Mouse (Mus musculus) hindbrain, embryonic 11.5 days (tissue): ENCODE measurements around the gene Gbx2. TPM values are rescaled to one million over a fixed set of nuclear protein-coding genes. Genes with fewer than 3 reads are reported as not detected.

Experiments used
- ATAC-seq: fragments of 200-750 bp; cut with Nextera tagmentation; 2 replicates; pipeline ENCODE4 v1.8.0; 2017; ENCODE audit warnings: mild to moderate bottlenecking, moderate TSS enrichment, moderate library complexity; ENCODE audit not compliant: low FRiP score
- DNase-seq: peaks from one replicate; pipeline ENCODE4 v3.0.0-alpha.2; 2015; ENCODE audit warnings: low spot score
- H3K27ac ChIP-seq: fragments of 300-500 bp; sonication (generic); 2 replicates; pipeline ENCODE4 v1.5.1; 2014; ENCODE audit warnings: mild to moderate bottlenecking, low read depth, low read length
- H3K27me3 ChIP-seq: fragments of 300-500 bp; sonication (generic); 2 replicates; pipeline ENCODE4 v1.6.1; 2014; ENCODE audit warnings: mild to moderate bottlenecking, low read length, moderate library complexity, mixed read lengths; ENCODE audit not compliant: control insufficient read depth, insufficient read depth
- H3K36me3 ChIP-seq: fragments of 300-500 bp; sonication (generic); 2 replicates; pipeline ENCODE4 v1.6.1; 2014; ENCODE audit warnings: mild to moderate bottlenecking, low read length, moderate library complexity, mixed read lengths; ENCODE audit not compliant: control insufficient read depth, insufficient read depth
- H3K4me1 ChIP-seq: fragments of 300-500 bp; sonication (generic); replicated peaks from 2 replicates; pipeline ENCODE4 v1.6.1; 2014; ENCODE audit warnings: low read length, mixed read lengths; ENCODE audit not compliant: control insufficient read depth, insufficient read depth
- H3K4me2 ChIP-seq: fragments of 300-500 bp; sonication (generic); replicated peaks from 2 replicates; pipeline ENCODE4 v1.6.1; 2014; ENCODE audit warnings: mild to moderate bottlenecking, low read depth, low read length
- H3K4me3 ChIP-seq: fragments of 300-500 bp; sonication (generic); 2 replicates; pipeline ENCODE4 v1.5.1; 2014; ENCODE audit warnings: low read depth, low read length
- H3K9ac ChIP-seq: fragments of 300-500 bp; sonication (generic); 2 replicates; pipeline ENCODE4 v1.6.1; 2014; ENCODE audit warnings: low read depth, low read length
- H3K9me3 ChIP-seq: fragments of 300-500 bp; sonication (generic); 2 replicates; pipeline ENCODE4 v1.6.1; 2016; ENCODE audit warnings: low read length; ENCODE audit not compliant: control insufficient read depth
- WGBS: fragments of 180-500 bp; shearing (Covaris S2); extraction: QIAGEN DNeasy Blood & Tissue Kit; methylation state at CpG from one replicate; pipeline ENCODE4 v1.1.7; 2014; 5-methylcytosine and 5-hydroxymethylcytosine counted together
- polyA plus RNA-seq: library from polyadenylated mRNA; unstranded; fragments of >200 nt; fragmentation: Nextera tagmentation; extraction: Ambion mirVana; gene quantifications from 2 replicates; pipeline ENCODE4 v1.2.1, GENCODE M21; 2014

Gbx2 gene
- polyA plus RNA-seq, 1 experiment from 2014 or later: 30.0 TPM

GRCm38 (mm10) chr1:89940961-89941524, 10.1 kb upstream of the Gbx2 start:
- no peaks in the 10 kb centered on the region for H3K36me3 ChIP-seq
- DNase-seq: peak; percentile 48
- H3K4me3 ChIP-seq: 0 out of 2 replicates have a peak overlapping the region, but pooled peaks have one; percentile 34
- peaks cover 3% of the 10 kb centered on the region for H3K4me1 ChIP-seq
- H3K27me3 ChIP-seq: peaks cover 48% of the 10 kb centered on the region
- H3K9ac ChIP-seq: no peak overlapping the region
- no peak for ATAC-seq
- WGBS: 9% methylated on average over 15 of the region's 15 CpGs
- no peak overlapping the region; the same call in 1 of the 2 replicates for H3K27ac ChIP-seq
- H3K4me2 ChIP-seq: peak overlapping the region; percentile 92; the same call in 1 of the 2 replicates
- H3K9me3 ChIP-seq: no peaks in the 10 kb centered on the region

- ATAC-seq (no peak; the same call in 1 of the 2 replicates), DNase-seq (peak; percentile 93)
- H3K4me2 ChIP-seq: 0 out of 2 replicates have a peak overlapping the region, but pooled peaks have one; percentile 8
- H3K9ac ChIP-seq: no peak overlapping the region
- no peaks in the 10 kb centered on the region for H3K9me3 ChIP-seq
- H3K4me3 ChIP-seq: no peak overlapping the region
- H3K27ac ChIP-seq: no peak overlapping the region
- peaks cover 50% of the 10 kb centered on the region for H3K27me3 ChIP-seq
- no peaks in the 10 kb centered on the region for H3K36me3 ChIP-seq
- 4% methylated on average over 31 of the region's 34 CpGs for WGBS
- peaks cover 9% of the 10 kb centered on the region for H3K4me1 ChIP-seq
Observed at GRCm38 (mm10) chr1:89939981-89940726, 9.2 kb upstream of the Gbx2 start.

GRCm38 (mm10) chr1:89939596-89939960, 8.6 kb upstream of the Gbx2 start:
- ATAC-seq (no peak), DNase-seq (peak; percentile 22)
- Histone ChIP-seq H3K27ac (no peak overlapping the region), H3K4me1 (peaks cover 9% of the 10 kb centered on the region), H3K9me3 (no peaks in the 10 kb centered on the region), H3K4me2 (no peak overlapping the region), H3K9ac (no peak overlapping the region), H3K27me3 (peaks cover 50% of the 10 kb centered on the region), H3K36me3 (no peaks in the 10 kb centered on the region), H3K4me3 (no peak overlapping the region)
- WGBS: 27% methylated on average over 16 of the region's 16 CpGs

GRCm38 (mm10) chr1:89938884-89939595, 8.1 kb upstream of the Gbx2 start:
- H3K27me3 ChIP-seq: peaks cover 49% of the 10 kb centered on the region
- ATAC-seq: no peak
- no peaks in the 10 kb centered on the region for H3K9me3 ChIP-seq
- no peaks in the 10 kb centered on the region for H3K36me3 ChIP-seq
- H3K4me2 ChIP-seq: no peak overlapping the region
- no peak overlapping the region for H3K9ac ChIP-seq
- WGBS: 32% methylated on average over 16 of the region's 16 CpGs
- H3K27ac ChIP-seq: no peak overlapping the region
- H3K4me3 ChIP-seq: no peak overlapping the region
- peak; percentile 52 for DNase-seq
- H3K4me1 ChIP-seq: peaks cover 11% of the 10 kb centered on the region

GRCm38 (mm10) chr1:89935493-89936348, 4.7 kb upstream of the Gbx2 start:
- Histone ChIP-seq H3K36me3 (no peaks in the 10 kb centered on the region), H3K4me2 (no peak overlapping the region), H3K27me3 (peaks cover 60% of the 10 kb centered on the region), H3K27ac (no peak overlapping the region; the same call in 1 of the 2 replicates), H3K9ac (no peak overlapping the region), H3K4me1 (peaks cover 16% of the 10 kb centered on the region), H3K4me3 (0 out of 2 replicates have a peak overlapping the region, but pooled peaks have one; percentile 4), H3K9me3 (no peaks in the 10 kb centered on the region)
- DNase-seq (peak; percentile 57), ATAC-seq (no peak)
- WGBS: 1% methylated on average over 28 of the region's 29 CpGs

- H3K9ac ChIP-seq: no peak overlapping the region
- WGBS: 3% methylated on average over 19 of the region's 19 CpGs
- H3K4me3 ChIP-seq: peak overlapping the region; percentile 16
- peak overlapping the region; percentile 33 for H3K4me2 ChIP-seq
- H3K27ac ChIP-seq: peak overlapping the region; percentile 58; the same call in 1 of the 2 replicates
- no peaks in the 10 kb centered on the region for H3K36me3 ChIP-seq
- no peaks in the 10 kb centered on the region for H3K9me3 ChIP-seq
- DNase-seq (peak; percentile 62), ATAC-seq (no peak)
- peaks cover 58% of the 10 kb centered on the region for H3K27me3 ChIP-seq
- peaks cover 19% of the 10 kb centered on the region for H3K4me1 ChIP-seq
Observed at GRCm38 (mm10) chr1:89934316-89935260, 3.6 kb upstream of the Gbx2 start.

- H3K27ac ChIP-seq: no peak overlapping the region
- DNase-seq: peak; percentile 61
- no peaks in the 10 kb centered on the region for H3K36me3 ChIP-seq
- peak overlapping the region; percentile 33 for H3K4me2 ChIP-seq
- no peak overlapping the region for H3K9ac ChIP-seq
- H3K9me3 ChIP-seq: no peaks in the 10 kb centered on the region
- ATAC-seq: no peak
- H3K4me1 ChIP-seq: peaks cover 20% of the 10 kb centered on the region
- H3K4me3 ChIP-seq: peak overlapping the region; percentile 16
- peaks cover 56% of the 10 kb centered on the region for H3K27me3 ChIP-seq
- under 1% methylated on average over 21 of the region's 21 CpGs for WGBS
Observed at GRCm38 (mm10) chr1:89933786-89934185, 2.8 kb upstream of the Gbx2 start.
